Mouse (Mus musculus) E14TG2a.4 (cell line): ENCODE measurements around the gene Notum.

Experiments
- CTCF ChIP-seq: conservative IDR thresholded peaks from 2 replicates; pipeline ENCODE4 v1.5.1; 2014; ENCODE audit warnings: low read length
- POU5F1 ChIP-seq: IDR thresholded peaks from 2 replicates; pipeline ENCODE4 v1.6.1; 2014; ENCODE audit warnings: low read length, borderline replicate concordance

- TF ChIP-seq CTCF (no peak), POU5F1 (no peak)
Measured at GRCm38 (mm10) chr11:120706120-120706519, 45.1 kb upstream of the Notum start.
